Mouse (Mus musculus): ENCODE results near the gene Cep57l1.

GRCm38 (mm10) chr10:41847737-41848136 lies 38.1 kb upstream of the Cep57l1 start:
- TF ChIP-seq GATA1 (IDR thresholded peaks at IDR 0.05; ENCODE audit: borderline replicate concordance, low read length), result no peak
- TF ChIP-seq FLI1 (IDR thresholded peaks at IDR 0.05; ENCODE audit: low read length), result no peak

Data from megakaryocyte, embryonic 14.5 days (primary cell).